Mouse (Mus musculus): ENCODE results near the gene Tlr12. TPM values are rescaled to one million over a fixed set of nuclear protein-coding genes. Genes with fewer than 3 reads are reported as not detected.
A peak's percentile ranks its signal among the peaks of the same experiment; 100 is the strongest.

The Tlr12 gene
- polyA plus RNA-seq, 1 experiment from 2014 or later: 0.39 TPM

DNA sequence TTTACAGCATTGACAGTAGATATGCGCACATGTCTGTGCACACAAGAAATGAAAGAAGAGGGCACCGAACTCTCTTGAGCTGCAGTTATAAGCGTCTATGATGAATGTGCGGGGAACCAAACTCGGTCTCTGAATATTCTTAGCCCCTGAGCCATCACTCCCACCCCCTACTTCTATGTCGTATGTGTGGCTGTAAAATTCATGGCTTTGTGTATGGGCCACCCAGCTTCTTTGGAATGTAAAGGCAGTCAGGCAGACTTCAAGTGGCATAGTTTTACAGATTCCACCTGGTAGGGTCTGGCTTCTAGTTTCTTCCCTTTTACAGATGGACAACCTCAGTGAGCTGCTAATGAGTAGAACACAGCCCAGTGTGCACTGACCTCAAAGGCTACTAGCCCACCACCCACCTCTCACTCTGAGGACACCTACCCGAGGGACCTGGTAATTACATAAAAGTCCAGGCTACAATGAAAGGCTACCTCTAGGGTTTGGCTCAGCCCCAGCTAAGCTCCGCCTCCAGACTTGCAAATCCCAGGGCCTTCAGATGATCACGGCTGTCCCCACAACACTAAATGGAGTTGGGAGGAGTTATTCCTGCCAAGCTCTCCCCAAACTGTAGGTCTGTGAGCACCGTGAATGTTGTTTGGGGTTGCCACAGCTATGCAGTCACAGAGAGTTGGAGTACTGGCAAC, 17.6 kb upstream of the Tlr12 start:
- H3K4me3 ChIP-seq (ENCODE audit: low read depth, low read length): no peak overlapping the region
- ATAC-seq (ENCODE audit: insufficient number of reproducible peaks, insufficient read depth, low FRiP score, low read depth): no peak
- no peaks in the 10 kb centered on the region for H3K27me3 ChIP-seq (ENCODE audit: control insufficient read depth, insufficient read depth, low read length)
- peak overlapping the region; percentile 82 for H3K27ac ChIP-seq (ENCODE audit: low read length)
- H3K9ac ChIP-seq (replicated peaks; ENCODE audit: low read depth, low read length): no peak overlapping the region
- no peak overlapping the region for H3K4me2 ChIP-seq (replicated peaks; ENCODE audit: low read depth, low read length)
- peaks cover 32% of the 10 kb centered on the region for H3K4me1 ChIP-seq (ENCODE audit: control insufficient read depth, insufficient read depth, low read length)
- H3K9me3 ChIP-seq (ENCODE audit: control insufficient read depth, low read depth, low read length): no peaks in the 10 kb centered on the region
- H3K36me3 ChIP-seq (ENCODE audit: control insufficient read depth, insufficient read depth, low read length): no peaks in the 10 kb centered on the region
- WGBS: 33% methylated on average over 10 of the region's 10 CpGs

DNA sequence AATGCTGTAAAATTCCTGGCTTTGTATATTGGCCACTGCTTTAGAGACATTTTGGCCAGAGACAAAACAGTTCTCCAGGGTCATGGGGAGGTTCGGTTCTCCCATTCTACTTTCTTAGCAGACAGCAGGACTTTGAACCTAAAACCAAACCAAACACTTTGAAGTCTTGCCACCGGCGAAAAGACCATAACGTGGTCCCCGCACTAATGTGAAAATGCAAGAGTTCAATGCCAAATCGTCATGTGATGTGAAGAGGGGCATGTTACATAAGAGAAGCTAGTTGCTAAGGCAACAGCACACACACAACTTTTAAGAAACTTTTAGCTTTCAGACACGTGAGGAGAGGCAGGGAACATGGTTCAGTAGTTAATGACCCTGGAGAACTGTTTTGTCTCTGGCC, 17.0 kb upstream of the Tlr12 start:
- Histone ChIP-seq H3K27me3 (ENCODE audit: control insufficient read depth, insufficient read depth, low read length) (no peaks in the 10 kb centered on the region), H3K4me1 (ENCODE audit: control insufficient read depth, insufficient read depth, low read length) (peaks cover 32% of the 10 kb centered on the region), H3K27ac (ENCODE audit: low read length) (no peak overlapping the region), H3K9ac (replicated peaks; ENCODE audit: low read depth, low read length) (no peak overlapping the region), H3K4me2 (replicated peaks; ENCODE audit: low read depth, low read length) (no peak overlapping the region), H3K36me3 (ENCODE audit: control insufficient read depth, insufficient read depth, low read length) (no peaks in the 10 kb centered on the region), H3K9me3 (ENCODE audit: control insufficient read depth, low read depth, low read length) (no peaks in the 10 kb centered on the region), H3K4me3 (ENCODE audit: low read depth, low read length) (no peak overlapping the region)
- ATAC-seq (ENCODE audit: insufficient number of reproducible peaks, insufficient read depth, low FRiP score, low read depth): no peak
- WGBS: 63% methylated on average over 7 of the region's 7 CpGs

DNA sequence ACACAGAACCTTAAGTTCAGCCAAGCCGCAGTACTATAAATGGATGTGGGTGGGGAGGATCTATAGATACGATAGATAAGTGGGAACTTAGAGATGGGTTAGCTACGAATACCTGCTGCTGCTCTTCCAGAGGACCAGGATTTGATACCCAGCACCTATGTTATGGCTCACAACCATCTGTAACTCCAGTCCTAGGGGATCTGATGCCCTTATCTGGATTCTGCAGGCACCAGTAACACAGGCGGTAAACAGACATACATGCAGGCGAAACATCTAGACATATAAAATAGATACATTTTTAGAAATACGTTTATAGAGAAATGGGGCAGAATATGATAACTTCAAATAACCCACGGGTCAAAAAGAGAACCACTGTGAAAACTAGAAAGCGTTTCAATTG, 2.7 kb upstream of the Tlr12 start:
- 86% methylated on average over 8 of the region's 8 CpGs for WGBS
- 0 out of 2 replicates have a peak, but pooled peaks cover 6% of the 10 kb centered on the region for H3K4me1 ChIP-seq (ENCODE audit: control insufficient read depth, insufficient read depth, low read length)
- ATAC-seq (ENCODE audit: insufficient number of reproducible peaks, insufficient read depth, low FRiP score, low read depth): no peak

DNA sequence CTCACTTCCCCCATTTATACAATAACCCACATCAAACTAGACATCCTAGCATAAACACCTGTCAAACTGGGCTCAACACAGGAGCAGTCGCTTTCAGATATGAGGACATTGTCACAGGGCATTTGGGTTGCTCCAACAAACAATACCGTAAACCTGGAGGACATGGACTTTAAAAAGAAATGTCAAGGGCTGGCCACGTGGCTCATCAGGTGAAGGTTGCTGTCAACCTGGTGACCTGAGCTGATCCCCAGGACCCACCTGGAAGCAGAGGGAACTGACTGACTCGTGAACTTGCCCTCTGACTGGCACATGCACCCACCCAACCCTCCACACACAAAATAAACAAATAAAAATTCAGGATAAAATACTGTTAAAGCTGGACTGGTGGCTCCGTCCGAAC, 2.2 kb upstream of the Tlr12 start:
- Histone ChIP-seq H3K9ac (replicated peaks; ENCODE audit: low read depth, low read length) (no peak overlapping the region), H3K27me3 (ENCODE audit: control insufficient read depth, insufficient read depth, low read length) (no peaks in the 10 kb centered on the region), H3K9me3 (ENCODE audit: control insufficient read depth, low read depth, low read length) (peaks cover 4% of the 10 kb centered on the region; the same call in 1 of the 2 replicates), H3K4me1 (ENCODE audit: control insufficient read depth, insufficient read depth, low read length) (0 out of 2 replicates have a peak, but pooled peaks cover 6% of the 10 kb centered on the region), H3K4me2 (replicated peaks; ENCODE audit: low read depth, low read length) (no peak overlapping the region), H3K36me3 (ENCODE audit: control insufficient read depth, insufficient read depth, low read length) (no peaks in the 10 kb centered on the region), H3K27ac (ENCODE audit: low read length) (no peak overlapping the region), H3K4me3 (ENCODE audit: low read depth, low read length) (no peak overlapping the region)
- WGBS: 61% methylated on average over 6 of the region's 6 CpGs
- no peak for ATAC-seq (ENCODE audit: insufficient number of reproducible peaks, insufficient read depth, low FRiP score, low read depth)

More for the DNA sequence above, 2.7 kb upstream of the Tlr12 start:
- Histone ChIP-seq H3K27me3 (ENCODE audit: control insufficient read depth, insufficient read depth, low read length) (no peaks in the 10 kb centered on the region), H3K4me3 (ENCODE audit: low read depth, low read length) (no peak overlapping the region), H3K9me3 (ENCODE audit: control insufficient read depth, low read depth, low read length) (peaks cover 4% of the 10 kb centered on the region; the same call in 1 of the 2 replicates), H3K9ac (replicated peaks; ENCODE audit: low read depth, low read length) (no peak overlapping the region), H3K36me3 (ENCODE audit: control insufficient read depth, insufficient read depth, low read length) (no peaks in the 10 kb centered on the region), H3K4me2 (replicated peaks; ENCODE audit: low read depth, low read length) (no peak overlapping the region), H3K27ac (ENCODE audit: low read length) (no peak overlapping the region)

DNA sequence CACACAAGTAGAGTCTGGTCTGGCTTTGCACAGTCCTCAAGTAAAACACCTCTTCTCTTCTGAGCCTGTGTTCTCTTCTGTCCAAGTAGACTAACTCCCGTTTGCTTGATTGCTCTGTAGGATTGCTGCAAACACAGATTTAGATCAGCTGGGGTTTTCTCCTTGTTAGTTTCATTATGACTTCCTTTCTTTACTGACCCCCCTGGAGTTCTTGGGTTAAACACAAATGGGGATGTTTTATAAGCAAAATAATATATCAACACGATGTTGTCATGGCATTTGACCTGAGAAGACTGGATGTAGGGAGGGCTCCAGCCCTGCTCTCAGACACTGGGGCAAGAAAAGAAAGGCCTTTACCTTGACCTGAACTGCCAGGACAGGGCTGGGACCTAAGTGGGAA, 544 bp upstream of the Tlr12 start:
- H3K27ac ChIP-seq (ENCODE audit: low read length): no peak overlapping the region
- no peak for ATAC-seq (ENCODE audit: insufficient number of reproducible peaks, insufficient read depth, low FRiP score, low read depth)
- no peaks in the 10 kb centered on the region for H3K36me3 ChIP-seq (ENCODE audit: control insufficient read depth, insufficient read depth, low read length)
- no peak overlapping the region for H3K9ac ChIP-seq (replicated peaks; ENCODE audit: low read depth, low read length)
- 0 out of 2 replicates have a peak, but pooled peaks cover 6% of the 10 kb centered on the region for H3K4me1 ChIP-seq (ENCODE audit: control insufficient read depth, insufficient read depth, low read length)
- H3K4me3 ChIP-seq (ENCODE audit: low read depth, low read length): no peak overlapping the region
- 34% methylated on average over 2 of the region's 2 CpGs for WGBS
- no peaks in the 10 kb centered on the region for H3K27me3 ChIP-seq (ENCODE audit: control insufficient read depth, insufficient read depth, low read length)
- H3K9me3 ChIP-seq (ENCODE audit: control insufficient read depth, low read depth, low read length): no peaks in the 10 kb centered on the region
- H3K4me2 ChIP-seq (replicated peaks; ENCODE audit: low read depth, low read length): no peak overlapping the region

DNA sequence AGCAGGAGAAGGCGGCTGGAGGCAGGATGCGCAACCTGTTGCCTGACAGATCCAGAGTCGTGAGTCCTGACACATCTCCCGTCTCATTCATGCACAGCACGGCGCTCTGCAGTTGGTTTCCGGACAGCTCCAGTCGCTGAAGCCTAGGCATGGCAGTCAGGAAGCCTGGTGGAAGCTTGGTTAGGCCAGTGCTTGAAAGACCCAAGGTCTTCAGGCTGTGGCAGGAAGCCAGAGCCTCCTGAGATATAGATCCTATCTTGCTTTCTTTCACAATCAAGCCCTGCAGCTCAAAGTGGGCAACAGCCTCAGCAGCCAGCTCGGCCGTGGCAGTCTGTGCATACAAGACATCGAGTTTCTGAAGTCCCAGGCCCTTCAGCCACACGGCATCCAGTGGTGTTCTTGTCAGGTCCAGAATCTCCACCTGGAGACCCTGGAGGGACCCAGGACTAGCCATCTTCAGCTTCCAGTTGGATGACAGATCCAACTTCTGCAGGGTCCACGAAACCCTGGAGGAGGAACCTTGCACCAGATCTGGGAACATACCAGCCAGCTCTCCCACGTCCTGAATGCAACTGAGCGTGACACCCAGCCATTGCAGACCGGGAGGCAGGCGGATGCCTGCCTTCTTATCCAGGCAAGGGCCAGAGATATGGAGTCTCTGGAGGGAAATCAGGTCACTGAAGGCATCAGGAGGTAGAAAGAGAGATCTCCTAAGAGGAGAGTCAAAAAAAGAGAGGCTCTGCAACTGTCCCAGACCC, 877 bp downstream of the Tlr12 start:
- no peak for ATAC-seq (ENCODE audit: insufficient number of reproducible peaks, insufficient read depth, low FRiP score, low read depth)
- no peaks in the 10 kb centered on the region for H3K9me3 ChIP-seq (ENCODE audit: control insufficient read depth, low read depth, low read length)
- H3K9ac ChIP-seq (replicated peaks; ENCODE audit: low read depth, low read length): no peak overlapping the region
- no peaks in the 10 kb centered on the region for H3K36me3 ChIP-seq (ENCODE audit: control insufficient read depth, insufficient read depth, low read length)
- no peaks in the 10 kb centered on the region for H3K27me3 ChIP-seq (ENCODE audit: control insufficient read depth, insufficient read depth, low read length)
- H3K27ac ChIP-seq (ENCODE audit: low read length): no peak overlapping the region
- H3K4me3 ChIP-seq (ENCODE audit: low read depth, low read length): no peak overlapping the region
- 71% methylated on average over 17 of the region's 17 CpGs for WGBS
- H3K4me1 ChIP-seq (ENCODE audit: control insufficient read depth, insufficient read depth, low read length): 0 out of 2 replicates have a peak, but pooled peaks cover 6% of the 10 kb centered on the region
- H3K4me2 ChIP-seq (replicated peaks; ENCODE audit: low read depth, low read length): no peak overlapping the region

DNA sequence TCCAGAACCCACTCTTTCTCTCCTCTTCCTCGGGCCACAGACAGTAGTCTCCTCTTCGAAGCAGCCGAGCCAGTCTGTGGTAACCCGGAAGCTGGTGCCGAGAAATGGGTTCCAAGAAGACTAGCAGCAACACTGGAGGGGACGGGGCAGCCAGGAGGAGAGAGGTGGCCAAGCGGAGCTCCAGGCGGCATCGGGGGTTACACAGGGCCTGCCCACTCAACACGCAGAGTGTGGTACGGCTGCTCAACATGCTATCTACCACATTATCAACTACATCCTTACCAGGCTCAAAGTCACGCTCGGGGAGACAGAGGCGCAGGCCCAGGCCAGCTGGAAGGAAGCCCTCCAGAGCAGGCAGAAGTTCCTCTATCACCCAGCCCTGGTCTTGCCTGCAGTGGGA, 2.7 kb downstream of the Tlr12 start:
- no peak for ATAC-seq (ENCODE audit: insufficient number of reproducible peaks, insufficient read depth, low FRiP score, low read depth)
- Histone ChIP-seq H3K4me1 (ENCODE audit: control insufficient read depth, insufficient read depth, low read length) (0 out of 2 replicates have a peak, but pooled peaks cover 6% of the 10 kb centered on the region), H3K27ac (ENCODE audit: low read length) (no peak overlapping the region), H3K9ac (replicated peaks; ENCODE audit: low read depth, low read length) (no peak overlapping the region), H3K36me3 (ENCODE audit: control insufficient read depth, insufficient read depth, low read length) (no peaks in the 10 kb centered on the region), H3K4me2 (replicated peaks; ENCODE audit: low read depth, low read length) (no peak overlapping the region), H3K4me3 (ENCODE audit: low read depth, low read length) (no peak overlapping the region), H3K27me3 (ENCODE audit: control insufficient read depth, insufficient read depth, low read length) (no peaks in the 10 kb centered on the region), H3K9me3 (ENCODE audit: control insufficient read depth, low read depth, low read length) (no peaks in the 10 kb centered on the region)
- WGBS: 90% methylated on average over 14 of the region's 14 CpGs

DNA sequence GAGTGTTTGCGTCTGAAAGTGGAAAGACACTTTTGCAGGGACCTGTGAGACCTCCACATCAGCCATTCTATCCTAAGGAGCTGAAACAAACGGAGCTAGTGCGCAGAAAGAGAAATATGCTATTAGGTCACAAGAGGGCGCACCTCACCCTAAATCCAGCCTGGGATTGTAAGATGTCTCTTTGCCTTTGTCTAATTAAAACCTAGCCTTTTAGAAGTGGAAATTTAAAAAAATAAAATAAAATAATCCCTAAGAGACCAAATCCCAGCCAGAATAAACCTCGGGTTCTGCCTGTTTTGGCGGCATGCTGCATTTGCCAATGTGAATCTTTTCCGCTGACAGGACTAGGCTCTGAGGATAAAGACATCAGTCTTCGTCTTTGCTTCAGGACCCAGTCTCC, 5.1 kb downstream of the Tlr12 start:
- Histone ChIP-seq H3K27ac (ENCODE audit: low read length) (no peak overlapping the region), H3K9me3 (ENCODE audit: control insufficient read depth, low read depth, low read length) (no peaks in the 10 kb centered on the region), H3K4me2 (replicated peaks; ENCODE audit: low read depth, low read length) (no peak overlapping the region), H3K4me1 (ENCODE audit: control insufficient read depth, insufficient read depth, low read length) (peaks cover 12% of the 10 kb centered on the region), H3K36me3 (ENCODE audit: control insufficient read depth, insufficient read depth, low read length) (no peaks in the 10 kb centered on the region), H3K9ac (replicated peaks; ENCODE audit: low read depth, low read length) (no peak overlapping the region), H3K4me3 (ENCODE audit: low read depth, low read length) (no peak overlapping the region), H3K27me3 (ENCODE audit: control insufficient read depth, insufficient read depth, low read length) (no peaks in the 10 kb centered on the region)
- 20% methylated on average over 8 of the region's 8 CpGs for WGBS
- ATAC-seq (ENCODE audit: insufficient number of reproducible peaks, insufficient read depth, low FRiP score, low read depth): no peak

Measured in stomach, embryonic 14.5 days (tissue).